In genomic region chr12:91154052-91154451, GRCm38 (mm10) we compare ENCODE assay signal across 20 mouse cellular contexts.
DNase-seq lines count a peak whose midpoint lies in the region; ATAC-seq and TF ChIP-seq lines count a peak whose summit lies in the region.
"Had no signal": no experiment of that assay in that cellular context is flagged by ENCODE, and none has a peak within 500 bp of the region (broad histone marks: within the 10 kb centered on the region; RNA-seq: fewer than 3 reads in every experiment).

No protein-coding gene starts in this region.

- no peaks in the 10 kb centered on the region for H3K79me2 ChIP-seq in heart, adult 2 months (replicated peaks; ENCODE audit: control insufficient read depth, insufficient read depth, low read length)

- ATAC-seq in intestine, embryonic 15.5 days: 0 out of 2 replicates have a peak, but pooled peaks have one; percentile 51
- ATAC-seq in intestine, postnatal 0 days: peak; percentile 74
- ATAC-seq: forebrain, embryonic 14.5 days; forebrain, embryonic 16.5 days had no signal

- H3K9me3 ChIP-seq in embryonic facial prominence, embryonic 10.5 days: no peaks in the 10 kb centered on the region
- no peaks in the 10 kb centered on the region for H3K9me3 ChIP-seq in intestine, embryonic 15.5 days
- H3K9me3 ChIP-seq in intestine, postnatal 0 days (ENCODE audit: control insufficient read depth): no peaks in the 10 kb centered on the region
- H3K9me3 ChIP-seq: embryonic facial prominence, embryonic 13.5 days; embryonic facial prominence, embryonic 15.5 days; forebrain, embryonic 10.5 days; forebrain, embryonic 12.5 days had no signal

- H3K4me1 ChIP-seq in embryonic facial prominence, embryonic 10.5 days: 0 out of 2 replicates have a peak, but pooled peaks cover 3% of the 10 kb centered on the region
- H3K4me1 ChIP-seq in intestine, embryonic 15.5 days (replicated peaks): no peaks in the 10 kb centered on the region
- no peaks in the 10 kb centered on the region for H3K4me1 ChIP-seq in intestine, postnatal 0 days (replicated peaks; ENCODE audit: control insufficient read depth, insufficient read depth, low read length)
- no peaks in the 10 kb centered on the region for H3K4me1 ChIP-seq in heart, adult 2 months (ENCODE audit: control insufficient read depth, insufficient read depth, low read length)
- H3K4me1 ChIP-seq: embryonic facial prominence, embryonic 13.5 days; embryonic facial prominence, embryonic 15.5 days; forebrain, embryonic 10.5 days; forebrain, embryonic 12.5 days had no signal

- H3K9ac ChIP-seq in intestine, embryonic 15.5 days: no peak overlapping the region
- H3K9ac ChIP-seq in intestine, postnatal 0 days (ENCODE audit: low read depth, low read length): no peak overlapping the region
- H3K9ac ChIP-seq in heart, adult 2 months (ENCODE audit: low read depth, low read length): no peak overlapping the region
- H3K9ac ChIP-seq: embryonic facial prominence, embryonic 13.5 days; embryonic facial prominence, embryonic 15.5 days; forebrain, embryonic 12.5 days had no signal

- no peak for TF ChIP-seq EP300 in heart, adult 2 months (IDR thresholded peaks at IDR 0.05; ENCODE audit: insufficient read depth, low read depth, low read length)

- TF ChIP-seq CTCF in intestine, postnatal 0 days (IDR thresholded peaks at IDR 0.05; ENCODE audit: low read depth): no peak
- TF ChIP-seq CTCF in heart, adult 2 months (IDR thresholded peaks at IDR 0.05): no peak

- WGBS in embryonic facial prominence, embryonic 10.5 days: 70% methylated on average over 7 of the region's 7 CpGs
- WGBS in intestine, embryonic 15.5 days: 71% methylated on average over 7 of the region's 7 CpGs
- 56% methylated on average over 7 of the region's 7 CpGs for WGBS in intestine, postnatal 0 days
- WGBS in heart, adult 2 months: 86% methylated on average over 7 of the region's 7 CpGs

- H3K4me2 ChIP-seq in intestine, embryonic 15.5 days (replicated peaks): no peak overlapping the region
- no peak overlapping the region for H3K4me2 ChIP-seq in intestine, postnatal 0 days (replicated peaks; ENCODE audit: low read depth)
- H3K4me2 ChIP-seq: embryonic facial prominence, embryonic 13.5 days; embryonic facial prominence, embryonic 15.5 days; forebrain, embryonic 12.5 days had no signal

- H3K4me3 ChIP-seq in embryonic facial prominence, embryonic 10.5 days: no peak overlapping the region
- no peak overlapping the region for H3K4me3 ChIP-seq in intestine, embryonic 15.5 days (replicated peaks)
- H3K4me3 ChIP-seq in intestine, postnatal 0 days (ENCODE audit: low read depth, low read length): no peak overlapping the region
- H3K4me3 ChIP-seq in heart, adult 2 months: no peak overlapping the region
- H3K4me3 ChIP-seq: embryonic facial prominence, embryonic 13.5 days; embryonic facial prominence, embryonic 15.5 days; erythroblast, embryonic 14.5 days; forebrain, embryonic 10.5 days; forebrain, embryonic 12.5 days had no signal

- no peaks in the 10 kb centered on the region for H3K27me3 ChIP-seq in embryonic facial prominence, embryonic 10.5 days (replicated peaks; ENCODE audit: low read depth, poor library complexity, severe bottlenecking)
- H3K27me3 ChIP-seq in intestine, embryonic 15.5 days (replicated peaks): no peaks in the 10 kb centered on the region
- H3K27me3 ChIP-seq in intestine, postnatal 0 days (replicated peaks; ENCODE audit: control insufficient read depth, insufficient read depth, low read length): no peaks in the 10 kb centered on the region
- no peaks in the 10 kb centered on the region for H3K27me3 ChIP-seq in heart, adult 2 months (ENCODE audit: control insufficient read depth, insufficient read depth, low read length)
- H3K27me3 ChIP-seq: embryonic facial prominence, embryonic 13.5 days; embryonic facial prominence, embryonic 15.5 days; forebrain, embryonic 12.5 days had no signal

- no peaks in the 10 kb centered on the region for H3K36me3 ChIP-seq in embryonic facial prominence, embryonic 10.5 days (replicated peaks)
- H3K36me3 ChIP-seq in intestine, embryonic 15.5 days: no peaks in the 10 kb centered on the region
- H3K36me3 ChIP-seq in intestine, postnatal 0 days (ENCODE audit: control insufficient read depth, insufficient read depth): no peaks in the 10 kb centered on the region
- no peaks in the 10 kb centered on the region for H3K36me3 ChIP-seq in heart, adult 2 months (ENCODE audit: control insufficient read depth, insufficient read depth, low read length)
- H3K36me3 ChIP-seq: embryonic facial prominence, embryonic 13.5 days; embryonic facial prominence, embryonic 15.5 days; forebrain, embryonic 10.5 days; forebrain, embryonic 12.5 days had no signal

- TF ChIP-seq POLR2A in heart, adult 2 months (IDR thresholded peaks at IDR 0.05; ENCODE audit: insufficient read depth, low read depth, low read length): no peak

- peak; percentile 10 for DNase-seq in embryonic facial prominence, embryonic 10.5 days (ENCODE audit: low spot score)
- no peak for DNase-seq in layer of hippocampus, adult 9-11 months
- no peak for DNase-seq in heart, adult 2 months
- DNase-seq: adrenal gland, adult 2 months; adrenal gland, postnatal 10 days; adrenal gland, postnatal 25 days; cerebellum, adult 11-12 months; cerebellum, adult 2 months; cerebellum, adult 9-10 months; cerebellum, postnatal 10 days; cerebellum, postnatal 25 days had no signal

- intact Hi-C loops in heart, adult 2 months (cut with DNase I): no loop called here

- no peak overlapping the region for H3K27ac ChIP-seq in embryonic facial prominence, embryonic 10.5 days (replicated peaks)
- no peak overlapping the region for H3K27ac ChIP-seq in intestine, embryonic 15.5 days
- H3K27ac ChIP-seq in intestine, postnatal 0 days (ENCODE audit: low read depth, low read length): no peak overlapping the region
- H3K27ac ChIP-seq in heart, adult 2 months: no peak overlapping the region
- H3K27ac ChIP-seq: embryonic facial prominence, embryonic 13.5 days; embryonic facial prominence, embryonic 15.5 days; forebrain, embryonic 10.5 days; forebrain, embryonic 12.5 days had no signal
